Mouse (Mus musculus): ENCODE measurements at regions not wholly inside any gene's neighbourhood (a gene's known extent, or its start where the extent isn't known, plus 50 kb on each side); places are given as distances from the start of the nearest gene placed in this dataset.

- Histone ChIP-seq H3K36me3 (no peaks in the 10 kb centered on the region), H3K4me3 (no peak overlapping the region), H3K9me3 (replicated peaks) (no peaks in the 10 kb centered on the region), H3K4me1 (peaks cover 6% of the 10 kb centered on the region; the same call in 1 of the 2 replicates), H3K27ac (no peak overlapping the region), H3K27me3 (ENCODE audit: low read depth, poor library complexity, severe bottlenecking) (no peaks in the 10 kb centered on the region)
- no peak for DNase-seq (ENCODE audit: low spot score)
These were observed 220.2 kb upstream of the Marcks start for GRCm38 (mm10) chr10:37358900-37359299.

DNA sequence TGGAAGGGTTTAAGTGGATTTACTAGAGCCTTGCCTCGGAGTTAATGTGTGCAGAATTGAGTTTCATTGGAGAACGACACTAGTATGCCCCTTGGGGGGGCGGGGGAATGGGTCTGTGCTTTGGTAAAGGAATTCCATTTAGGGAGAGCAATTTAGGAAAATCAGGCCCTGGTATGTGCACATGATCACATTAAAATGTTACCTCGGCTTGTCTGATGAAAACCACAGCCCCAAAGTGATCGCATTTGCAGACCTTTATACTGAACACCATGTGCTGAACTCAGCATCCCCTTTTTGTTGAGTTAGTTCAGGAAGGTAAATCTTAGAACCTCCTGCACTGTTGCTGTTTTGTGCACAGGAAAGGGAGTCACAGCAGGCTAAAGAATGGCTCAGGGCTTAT, 219.6 kb upstream of the Marcks start:
- H3K4me3 ChIP-seq = no peak overlapping the region
- no peaks in the 10 kb centered on the region for H3K9me3 ChIP-seq (replicated peaks)
- no peak for DNase-seq (ENCODE audit: low spot score)
- no peak overlapping the region for H3K27ac ChIP-seq
- 75% methylated on average over 5 of the region's 5 CpGs for WGBS
- H3K36me3 ChIP-seq = no peaks in the 10 kb centered on the region
- H3K27me3 ChIP-seq (ENCODE audit: low read depth, poor library complexity, severe bottlenecking) = no peaks in the 10 kb centered on the region
- H3K4me1 ChIP-seq = peaks cover 6% of the 10 kb centered on the region; the same call in 1 of the 2 replicates

GRCm38 (mm10) chr10:37357304-37358060, 218.8 kb upstream of the Marcks start:
- peaks cover 6% of the 10 kb centered on the region; the same call in 1 of the 2 replicates for H3K4me1 ChIP-seq
- no peaks in the 10 kb centered on the region for H3K9me3 ChIP-seq (replicated peaks)
- no peak for DNase-seq (ENCODE audit: low spot score)
- peak overlapping the region; percentile 30; the same call in 1 of the 2 replicates for H3K27ac ChIP-seq
- no peaks in the 10 kb centered on the region for H3K36me3 ChIP-seq
- 84% methylated on average over 6 of the region's 6 CpGs for WGBS
- no peaks in the 10 kb centered on the region for H3K27me3 ChIP-seq (ENCODE audit: low read depth, poor library complexity, severe bottlenecking)
- H3K4me3 ChIP-seq = no peak overlapping the region

GRCm38 (mm10) chr10:37349261-37349660, 210.5 kb upstream of the Marcks start:
- no peaks in the 10 kb centered on the region for H3K4me1 ChIP-seq
- 80% methylated on average over 1 of the region's 1 CpGs for WGBS
- no peak for DNase-seq (ENCODE audit: low spot score)
- no peaks in the 10 kb centered on the region for H3K36me3 ChIP-seq
- no peak overlapping the region for H3K27ac ChIP-seq
- H3K27me3 ChIP-seq (ENCODE audit: low read depth, poor library complexity, severe bottlenecking) = no peaks in the 10 kb centered on the region
- no peaks in the 10 kb centered on the region for H3K9me3 ChIP-seq (replicated peaks)
- no peak overlapping the region for H3K4me3 ChIP-seq

DNA sequence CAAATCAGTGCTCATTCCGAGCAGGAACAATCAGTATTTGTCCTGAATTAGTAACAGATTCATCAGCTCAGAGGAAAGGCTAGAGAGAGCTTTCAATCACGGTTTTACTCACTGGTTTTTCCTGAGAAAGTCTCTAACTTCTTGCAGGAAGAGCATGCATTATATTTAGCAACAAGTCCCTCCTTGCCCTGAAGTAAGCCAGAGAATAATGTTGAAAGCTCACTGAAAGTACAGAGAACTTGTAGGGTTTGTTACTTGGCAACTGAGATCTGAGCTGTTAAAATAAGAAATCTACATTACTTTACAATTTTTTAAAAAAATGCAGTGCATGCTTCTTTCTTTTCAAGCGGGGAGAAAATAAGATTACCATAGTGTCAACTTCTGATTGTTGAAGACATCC, 209.7 kb upstream of the Marcks start:
- no peak for DNase-seq (ENCODE audit: low spot score)
- Histone ChIP-seq H3K9me3 (replicated peaks) (no peaks in the 10 kb centered on the region), H3K4me1 (no peaks in the 10 kb centered on the region), H3K36me3 (no peaks in the 10 kb centered on the region), H3K27me3 (ENCODE audit: low read depth, poor library complexity, severe bottlenecking) (no peaks in the 10 kb centered on the region), H3K4me3 (no peak overlapping the region), H3K27ac (no peak overlapping the region)
- WGBS = 76% methylated on average over 3 of the region's 3 CpGs

- no peak overlapping the region for H3K27ac ChIP-seq
- H3K4me1 ChIP-seq = no peaks in the 10 kb centered on the region
- H3K4me3 ChIP-seq = no peak overlapping the region
- DNase-seq (ENCODE audit: low spot score) = no peak
- H3K9me3 ChIP-seq (replicated peaks) = no peaks in the 10 kb centered on the region
- 90% methylated on average over 3 of the region's 3 CpGs for WGBS
- no peaks in the 10 kb centered on the region for H3K36me3 ChIP-seq
- H3K27me3 ChIP-seq (ENCODE audit: low read depth, poor library complexity, severe bottlenecking) = no peaks in the 10 kb centered on the region
These were observed 208.9 kb upstream of the Marcks start for GRCm38 (mm10) chr10:37347661-37348060.

DNA sequence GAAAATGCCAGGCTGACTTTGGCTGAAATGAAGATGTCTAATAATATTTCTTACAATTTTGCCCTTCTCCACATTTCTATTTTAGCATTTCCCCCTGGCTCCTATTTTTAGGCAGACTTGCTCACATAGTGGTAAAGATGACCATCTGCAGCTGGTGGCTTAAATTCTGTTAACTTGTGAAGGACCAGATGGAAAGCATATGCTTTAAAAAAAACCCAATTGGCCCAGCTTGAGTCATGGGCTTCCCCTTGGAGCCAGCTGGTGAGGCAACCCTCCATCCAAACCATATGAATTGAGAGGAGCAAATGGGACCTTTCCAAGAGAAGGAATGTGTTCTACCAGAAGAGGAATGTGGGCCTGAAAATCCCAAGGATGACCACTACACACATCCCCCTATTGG, 204.0 kb upstream of the Marcks start:
- Histone ChIP-seq H3K27me3 (ENCODE audit: low read depth, poor library complexity, severe bottlenecking) (no peaks in the 10 kb centered on the region), H3K27ac (no peak overlapping the region), H3K9me3 (replicated peaks) (no peaks in the 10 kb centered on the region), H3K4me3 (no peak overlapping the region), H3K4me1 (0 out of 2 replicates have a peak, but pooled peaks cover 7% of the 10 kb centered on the region), H3K36me3 (no peaks in the 10 kb centered on the region)
- DNase-seq (ENCODE audit: low spot score) = no peak

DNA sequence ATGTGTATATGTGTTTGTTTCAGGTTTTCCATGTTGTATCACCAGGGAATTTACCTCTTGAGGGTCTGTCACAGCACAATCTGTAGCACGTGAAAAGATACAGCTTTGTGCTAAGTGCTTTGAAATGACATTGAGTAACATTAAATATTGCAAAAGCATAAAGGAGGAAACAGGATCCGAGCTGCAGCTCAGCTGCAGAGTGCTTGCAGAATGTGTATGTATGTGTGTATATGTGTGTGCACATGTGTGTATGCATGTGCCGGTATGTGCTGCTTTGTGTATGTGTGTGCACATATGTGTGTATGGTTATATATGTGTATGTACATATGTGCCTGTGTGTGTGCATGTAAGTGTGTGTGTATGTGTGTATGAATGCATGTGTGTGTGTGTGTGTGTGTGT, 200.9 kb upstream of the Marcks start:
- 91% methylated on average over 3 of the region's 3 CpGs for WGBS
- Histone ChIP-seq H3K27ac (no peak overlapping the region), H3K4me1 (peaks cover 13% of the 10 kb centered on the region), H3K9me3 (replicated peaks) (no peaks in the 10 kb centered on the region), H3K36me3 (no peaks in the 10 kb centered on the region), H3K4me3 (no peak overlapping the region), H3K27me3 (ENCODE audit: low read depth, poor library complexity, severe bottlenecking) (no peaks in the 10 kb centered on the region)
- DNase-seq (ENCODE audit: low spot score) = no peak

GRCm38 (mm10) chr10:37338073-37338912, 199.6 kb upstream of the Marcks start:
- Histone ChIP-seq H3K27ac (no peak overlapping the region), H3K27me3 (ENCODE audit: low read depth, poor library complexity, severe bottlenecking) (no peaks in the 10 kb centered on the region), H3K4me1 (peaks cover 13% of the 10 kb centered on the region), H3K4me3 (no peak overlapping the region), H3K9me3 (replicated peaks) (no peaks in the 10 kb centered on the region), H3K36me3 (no peaks in the 10 kb centered on the region)
- WGBS = 54% methylated on average over 4 of the region's 4 CpGs
- DNase-seq (ENCODE audit: low spot score) = no peak

DNA sequence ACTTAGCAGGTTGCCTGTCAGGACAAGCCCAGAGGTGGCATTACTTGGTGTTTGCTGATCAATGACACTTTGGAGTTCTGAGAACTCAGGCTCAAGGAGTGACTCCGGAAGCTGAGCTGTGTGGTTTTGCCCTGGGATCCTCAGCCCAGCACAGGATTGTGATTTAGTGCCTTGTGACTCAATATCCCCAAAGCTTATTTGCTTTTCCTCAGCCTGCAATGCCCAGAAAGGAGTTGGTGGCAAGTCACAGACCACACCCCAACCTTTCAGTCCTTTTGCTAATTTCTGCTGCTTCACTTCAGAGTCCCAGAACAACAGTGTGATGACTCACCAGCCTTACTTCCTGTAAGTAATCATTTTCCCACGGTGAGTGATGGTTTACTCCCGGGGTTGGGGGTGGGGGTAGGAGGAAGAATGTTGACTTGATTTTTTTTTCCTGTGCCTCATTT, 198.5 kb upstream of the Marcks start:
- H3K27ac ChIP-seq = no peak overlapping the region
- no peak for DNase-seq (ENCODE audit: low spot score)
- no peaks in the 10 kb centered on the region for H3K9me3 ChIP-seq (replicated peaks)

DNA sequence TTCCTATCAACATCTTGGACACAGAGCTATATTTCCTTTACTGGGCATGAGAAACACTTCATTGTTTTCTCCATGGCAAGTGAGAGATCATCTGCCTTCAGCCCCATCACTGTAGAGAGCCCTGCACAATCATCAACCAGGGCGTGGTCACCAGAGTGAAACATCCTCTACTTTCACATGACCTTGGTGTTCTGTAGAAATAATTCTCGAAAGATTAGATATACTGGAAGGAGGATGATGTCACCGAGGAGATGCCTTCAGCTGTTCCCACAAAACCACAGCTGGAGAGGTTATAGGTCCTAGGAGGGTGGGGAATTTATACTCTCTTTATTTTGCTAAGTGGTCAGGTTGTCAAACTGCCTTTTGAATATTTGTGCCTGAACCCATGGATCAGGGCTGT, 196.4 kb upstream of the Marcks start:
- WGBS = 90% methylated on average over 3 of the region's 3 CpGs
- no peak overlapping the region for H3K27ac ChIP-seq

More for the DNA sequence above, 198.5 kb upstream of the Marcks start:
- Histone ChIP-seq H3K36me3 (no peaks in the 10 kb centered on the region), H3K27me3 (ENCODE audit: low read depth, poor library complexity, severe bottlenecking) (no peaks in the 10 kb centered on the region), H3K4me3 (no peak overlapping the region), H3K4me1 (peaks cover 13% of the 10 kb centered on the region)
- WGBS = 24% methylated on average over 3 of the region's 3 CpGs

DNA sequence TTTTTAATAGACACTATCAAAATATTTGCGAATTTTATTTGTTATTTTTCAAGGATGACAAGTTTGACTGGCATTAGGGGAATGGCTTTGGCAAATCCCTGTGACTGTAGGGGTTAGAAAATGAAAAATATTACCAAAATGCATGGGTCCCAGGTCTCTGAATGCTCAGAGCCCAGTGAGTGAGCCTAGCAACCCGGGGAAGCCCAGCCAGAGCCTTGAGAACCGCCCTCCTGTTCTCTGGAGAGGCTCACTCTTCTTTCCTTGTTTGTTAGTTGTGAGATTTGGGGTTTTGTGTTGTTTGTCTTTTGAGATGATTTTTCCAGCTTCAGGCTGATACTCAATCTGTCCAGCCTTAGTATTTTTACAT, 187.4 kb upstream of the Marcks start:
- DNase-seq (ENCODE audit: low spot score) = no peak
- WGBS = 68% methylated on average over 3 of the region's 3 CpGs

More for the DNA sequence above, 196.4 kb upstream of the Marcks start:
- Histone ChIP-seq H3K4me1 (peaks cover 13% of the 10 kb centered on the region), H3K27me3 (ENCODE audit: low read depth, poor library complexity, severe bottlenecking) (no peaks in the 10 kb centered on the region), H3K9me3 (replicated peaks) (no peaks in the 10 kb centered on the region), H3K4me3 (no peak overlapping the region), H3K36me3 (no peaks in the 10 kb centered on the region)
- DNase-seq (ENCODE audit: low spot score) = no peak

DNA sequence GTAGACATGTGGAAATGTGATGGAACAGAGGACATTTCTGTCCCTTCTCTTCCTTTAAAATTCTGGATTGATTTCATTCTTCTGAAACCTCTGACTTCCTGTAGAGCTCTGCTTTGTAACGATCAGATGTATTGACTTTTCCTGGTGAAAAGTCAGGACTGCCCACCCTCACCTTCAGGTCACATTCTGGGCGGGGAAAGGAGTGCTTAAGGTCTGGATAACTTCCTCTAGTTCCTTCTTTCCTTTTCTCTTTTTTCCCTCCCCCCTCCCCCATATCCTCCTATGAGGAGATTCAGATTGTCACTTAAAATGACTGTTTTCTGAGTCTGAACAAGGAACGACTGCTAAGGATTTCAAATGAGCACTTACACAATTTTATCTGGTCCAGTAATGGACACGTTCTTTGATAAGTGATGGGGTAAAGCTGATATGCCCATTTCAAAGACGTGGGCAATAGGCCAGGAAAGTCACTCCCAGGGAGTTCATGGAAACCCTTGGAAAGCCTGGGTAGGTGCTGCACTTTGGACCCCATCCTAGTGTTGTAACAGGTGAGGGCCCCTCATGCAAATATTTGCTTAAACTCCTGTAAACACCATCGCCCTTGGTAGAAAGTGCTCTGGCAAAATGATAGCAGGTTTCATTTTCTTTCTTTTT, 186.9 kb upstream of the Marcks start:
- 72% methylated on average over 6 of the region's 6 CpGs for whole genome bisulfite sequencing
- DNase-seq (ENCODE audit: low spot score) = no peak
- no peaks in the 10 kb centered on the region for H3K9me3 ChIP-seq (replicated peaks)
- H3K4me1 ChIP-seq = 0 out of 2 replicates have a peak, but pooled peaks cover 5% of the 10 kb centered on the region
- no peaks in the 10 kb centered on the region for H3K27me3 ChIP-seq (ENCODE audit: low read depth, poor library complexity, severe bottlenecking)
- no peak overlapping the region for H3K27ac ChIP-seq
- H3K4me3 ChIP-seq = no peak overlapping the region
- H3K36me3 ChIP-seq = no peaks in the 10 kb centered on the region

More for the DNA sequence above, 187.4 kb upstream of the Marcks start:
- Histone ChIP-seq H3K4me1 (0 out of 2 replicates have a peak, but pooled peaks cover 5% of the 10 kb centered on the region), H3K27me3 (ENCODE audit: low read depth, poor library complexity, severe bottlenecking) (no peaks in the 10 kb centered on the region), H3K9me3 (replicated peaks) (no peaks in the 10 kb centered on the region), H3K36me3 (no peaks in the 10 kb centered on the region), H3K27ac (no peak overlapping the region), H3K4me3 (no peak overlapping the region)
